Mouse (Mus musculus) A20 (cell line): ENCODE data around the gene Ssbp3.
A peak's percentile ranks its signal among the peaks of the same experiment; 100 is the strongest.

Experiments used
- DNase-seq: peaks from one replicate; pipeline ENCODE4 v3.0.0-alpha.2; 2011; ENCODE audit warnings: low read depth, low spot score

The Ssbp3 gene

DNA sequence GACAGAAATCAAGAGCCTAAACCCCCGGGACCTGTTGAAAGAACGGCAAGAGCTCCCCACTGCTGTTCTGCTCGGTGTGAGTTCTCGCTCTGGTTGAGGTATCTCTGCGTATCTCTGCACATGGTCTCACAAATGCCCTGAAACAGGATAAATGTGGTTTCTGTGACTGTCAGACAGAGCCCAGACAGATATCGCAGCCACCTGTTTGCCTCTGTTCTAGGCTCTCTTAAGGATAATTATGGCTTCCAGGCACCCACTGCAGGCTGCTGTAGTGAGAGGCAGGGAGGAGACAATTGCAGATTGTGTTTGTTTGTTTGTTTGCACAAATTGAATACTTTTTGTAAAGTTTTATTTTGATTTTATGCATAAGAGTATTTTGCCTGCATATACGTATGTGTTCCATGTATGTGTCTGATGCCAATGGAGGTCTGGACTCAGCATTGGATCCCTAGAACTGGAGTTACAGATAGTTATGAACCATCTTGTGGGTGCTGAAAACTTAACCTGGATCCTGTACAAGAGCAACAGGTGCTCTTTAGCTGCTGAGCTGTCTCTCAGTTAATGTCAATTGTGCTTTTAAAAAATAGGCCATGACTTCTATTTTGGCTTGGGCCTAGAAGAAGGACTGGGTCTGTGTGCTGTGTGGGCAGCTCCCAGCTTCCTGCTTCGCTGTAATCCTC is 101.0 kb downstream of the Ssbp3 start:
- DNase-seq: no peak

DNA sequence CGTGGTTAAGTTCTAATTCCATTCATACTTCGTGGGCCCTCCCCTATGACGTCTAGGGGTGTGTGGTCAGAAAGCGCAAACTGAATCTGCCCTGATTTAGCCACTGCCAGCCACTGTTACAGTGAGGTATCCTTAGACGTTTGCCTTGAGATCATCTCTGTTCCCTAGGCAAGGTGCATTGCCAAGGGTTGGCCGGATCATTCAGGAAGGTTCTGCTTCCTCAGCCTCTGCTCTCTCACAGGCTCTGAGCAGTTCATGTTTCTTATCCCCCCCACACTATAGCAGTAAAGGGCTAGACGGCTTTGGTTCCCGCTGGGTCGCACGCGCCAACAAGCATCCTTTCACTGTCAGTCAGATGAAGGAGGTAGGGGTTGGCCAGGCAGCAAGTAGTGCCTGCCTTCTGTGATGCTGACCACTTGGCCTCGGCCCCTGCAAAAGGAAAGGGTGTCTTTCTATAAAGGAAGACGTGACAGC is 101.5 kb downstream of the Ssbp3 start:
- no peak for DNase-seq

DNA sequence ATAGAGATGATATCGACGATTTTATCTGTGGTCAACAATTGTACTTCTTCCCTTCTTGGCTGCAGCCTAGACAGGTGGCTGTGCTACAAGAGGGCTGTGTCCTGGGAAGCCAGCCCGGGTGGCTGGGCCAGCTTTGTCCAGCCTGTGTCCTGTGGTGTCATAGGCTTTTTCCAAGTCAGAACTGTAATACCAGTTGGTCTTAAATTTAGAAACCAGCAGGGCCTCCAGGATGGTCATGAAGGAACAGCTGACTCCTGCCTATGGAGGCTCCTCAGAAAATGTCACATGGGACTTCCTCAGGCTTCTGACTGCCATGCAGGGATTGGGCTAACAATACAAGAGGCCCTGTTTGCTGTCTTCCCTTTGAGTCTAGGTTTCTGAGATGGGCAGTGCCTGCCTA is 102.1 kb downstream of the Ssbp3 start:
- no peak for DNase-seq

DNA sequence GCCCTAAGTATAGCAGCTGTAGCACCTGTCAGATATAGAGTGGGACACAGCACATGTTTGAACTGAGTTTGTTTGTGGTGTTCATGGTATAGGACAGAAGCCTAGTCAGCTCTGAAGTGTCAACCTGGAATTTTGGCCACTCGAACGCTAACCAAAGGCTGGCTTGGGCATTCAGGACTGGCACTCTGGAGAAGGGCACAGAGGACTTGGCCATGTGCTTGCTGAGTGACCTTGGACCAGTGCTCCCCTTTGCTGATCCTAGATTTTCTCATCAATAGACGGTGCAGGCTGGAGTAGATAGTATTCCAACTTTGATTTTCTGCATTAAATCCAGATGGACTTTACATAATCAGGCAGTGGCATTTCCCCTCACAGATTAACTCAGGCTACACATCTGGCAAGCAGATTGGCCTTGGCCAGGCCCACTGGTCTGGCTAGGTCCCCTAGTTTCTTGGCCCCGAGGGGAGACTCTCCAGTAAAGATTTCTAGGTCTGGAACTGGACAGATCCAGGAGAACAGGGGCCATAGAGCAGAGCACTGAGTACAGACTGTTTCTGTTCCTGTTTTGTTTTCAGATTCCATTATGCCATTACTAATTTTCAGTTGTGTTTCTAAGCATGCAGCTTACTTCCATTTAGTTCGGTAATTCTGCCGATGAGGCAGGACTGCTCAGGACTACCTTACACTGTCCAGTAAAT is 102.8 kb downstream of the Ssbp3 start:
- no peak for DNase-seq

DNA sequence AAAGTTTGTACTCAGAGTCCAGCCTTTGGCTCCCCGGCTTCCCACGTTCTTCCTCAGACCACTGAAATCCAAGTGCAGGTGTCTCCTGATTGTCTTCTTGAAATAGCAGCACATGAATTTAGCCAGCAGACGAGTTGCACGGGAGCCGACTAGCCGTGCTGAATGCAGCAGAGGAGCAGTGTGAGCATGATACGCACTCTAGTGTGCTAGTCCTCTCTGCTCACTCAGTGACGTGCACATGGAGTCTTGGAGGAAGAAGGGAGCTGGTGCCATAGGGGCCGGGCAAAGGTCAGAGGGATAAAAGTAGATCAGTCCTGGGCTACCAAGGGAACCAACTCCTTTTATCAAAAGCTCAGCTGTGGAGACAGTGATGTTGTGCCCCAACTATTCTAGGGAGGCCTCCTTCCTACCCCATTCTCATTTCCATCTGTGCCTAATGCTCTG is 103.3 kb downstream of the Ssbp3 start:
- no peak for DNase-seq

DNA sequence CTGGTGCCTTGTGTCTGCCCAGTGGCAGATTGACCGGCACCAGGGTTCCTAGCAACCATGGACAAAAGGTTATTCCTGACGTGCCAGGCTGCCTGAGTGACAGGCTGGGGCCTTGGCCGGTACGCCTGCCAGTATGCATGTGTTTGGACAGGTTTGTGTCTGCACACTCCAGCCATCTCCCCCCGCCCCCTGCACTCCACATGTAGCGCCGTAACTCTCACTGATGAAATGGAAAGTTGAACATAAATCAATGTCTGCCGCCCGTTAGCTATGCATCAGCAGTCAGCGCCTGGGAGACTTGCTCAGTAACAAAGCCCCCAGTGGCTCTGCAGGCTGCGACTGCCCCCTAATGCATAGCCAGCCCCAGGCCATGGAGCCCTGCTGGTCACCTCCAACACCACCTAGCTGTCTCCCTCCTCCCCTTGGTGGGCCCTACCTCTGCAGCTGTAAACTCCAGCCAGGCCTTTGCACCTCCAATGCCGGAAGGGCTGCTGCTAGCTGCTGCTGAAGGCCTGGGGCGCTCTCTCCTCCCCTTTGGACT is 105.5 kb downstream of the Ssbp3 start:
- DNase-seq: peak; percentile 69

DNA sequence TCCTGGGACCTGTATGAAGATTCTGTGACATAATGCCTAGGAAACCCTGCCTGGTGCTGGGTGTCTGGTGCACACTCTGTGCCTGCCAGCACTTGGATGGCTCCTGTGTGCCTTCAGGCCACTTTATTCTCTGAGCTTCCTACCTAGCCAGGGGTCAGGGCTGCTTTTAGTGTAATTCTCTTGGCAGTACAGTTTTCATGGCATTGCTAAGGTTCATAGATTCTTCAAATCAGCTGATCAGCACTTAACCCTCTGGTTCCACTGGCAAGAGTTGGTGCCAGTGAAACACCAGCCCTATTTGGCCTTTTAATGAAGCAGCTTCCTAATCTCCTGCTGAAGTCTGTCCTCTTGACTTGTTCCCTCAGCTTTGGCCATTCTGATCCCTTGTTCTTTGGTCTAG is 106.8 kb downstream of the Ssbp3 start:
- DNase-seq: no peak

DNA sequence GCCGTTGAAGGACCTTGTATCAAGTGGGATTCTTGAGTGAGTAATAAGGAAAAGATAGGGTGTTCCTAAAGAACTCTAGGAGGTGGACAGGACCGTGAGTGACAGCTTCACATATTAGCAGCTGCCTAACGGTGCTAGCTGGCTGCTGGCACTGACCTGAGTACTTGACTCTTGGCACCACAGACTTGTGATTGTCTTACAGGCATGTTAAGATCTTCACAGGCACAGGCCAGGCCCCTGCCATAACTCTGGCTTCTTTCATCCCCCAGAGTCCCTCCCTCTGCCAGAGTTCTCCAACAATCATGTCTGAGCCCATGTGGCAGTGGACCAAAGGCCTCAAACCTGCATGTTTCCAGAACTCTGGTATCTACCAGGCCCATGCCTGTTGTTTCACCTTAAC is 108.0 kb downstream of the Ssbp3 start:
- DNase-seq: no peak

DNA sequence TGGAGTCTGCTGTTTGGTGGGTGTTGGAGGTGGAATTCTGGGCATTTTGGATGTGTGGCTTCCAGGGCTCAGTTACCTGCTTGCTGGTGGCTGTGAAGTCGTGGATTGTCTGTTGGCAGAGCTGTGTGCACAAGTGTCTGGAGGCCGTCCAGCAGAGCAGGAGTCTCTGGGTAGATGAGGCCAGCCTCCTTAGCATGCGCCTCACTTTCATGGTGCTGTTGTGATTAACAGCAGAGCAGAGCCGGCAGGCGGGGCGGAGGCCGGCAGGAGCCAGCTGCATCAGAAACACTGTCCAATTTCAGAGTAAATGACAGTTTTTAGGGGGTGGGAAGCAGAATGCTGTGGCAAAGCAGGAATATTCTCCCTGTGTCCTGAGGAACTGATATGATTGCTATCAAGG is 108.5 kb downstream of the Ssbp3 start:
- no peak for DNase-seq

DNA sequence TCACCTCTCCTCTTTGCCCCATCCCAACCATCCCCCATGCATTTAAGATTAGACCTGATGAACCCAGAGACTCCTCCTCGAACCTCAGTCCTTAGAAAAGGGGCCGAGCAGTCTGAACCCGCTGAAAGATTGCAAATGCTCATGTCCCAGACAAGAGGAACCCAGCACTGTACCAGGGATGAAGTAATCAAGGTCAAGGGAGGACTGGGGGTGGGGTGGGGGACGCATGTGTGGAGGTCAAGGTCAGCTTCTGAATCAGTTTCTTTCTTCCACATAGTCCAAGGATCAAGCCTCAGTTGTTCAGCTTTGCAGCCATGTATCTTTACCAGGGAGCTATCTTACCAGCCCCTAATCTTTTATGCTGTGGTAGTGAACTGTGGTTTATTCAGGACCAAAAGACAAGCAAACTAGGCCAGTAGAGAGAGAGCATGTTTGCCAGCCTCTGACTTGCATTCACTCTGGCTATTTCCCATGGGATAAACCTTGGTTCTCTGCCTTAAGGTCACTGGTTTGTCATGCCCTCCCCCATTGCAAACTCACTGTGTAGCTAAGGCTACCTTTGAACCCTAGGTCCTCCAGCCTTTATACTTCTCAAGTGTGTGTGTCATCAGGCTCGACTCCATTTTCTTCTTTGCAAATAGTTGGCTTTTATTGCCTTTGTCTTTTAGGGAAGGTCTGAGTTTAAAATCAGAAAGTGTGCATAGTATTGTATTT is 109.9 kb downstream of the Ssbp3 start:
- DNase-seq: no peak

DNA sequence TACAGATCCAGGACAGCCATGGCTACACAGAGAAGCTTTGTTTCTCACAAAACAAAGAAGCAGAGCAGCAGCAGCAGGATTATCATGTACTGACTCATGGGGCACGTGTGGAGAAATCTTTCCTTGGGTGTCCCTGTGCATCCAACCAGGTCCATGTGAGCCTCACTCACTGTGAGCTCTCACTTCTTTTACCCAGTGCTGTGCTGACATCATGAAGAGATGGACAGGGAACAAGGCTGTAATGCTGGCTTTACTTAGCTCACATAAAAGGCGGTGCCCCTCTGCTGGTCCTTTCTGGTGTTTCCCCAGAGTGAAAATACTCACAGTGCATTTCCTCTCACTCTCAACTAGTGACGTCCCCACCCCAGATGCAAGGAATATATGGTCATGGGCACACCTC is 111.0 kb downstream of the Ssbp3 start:
- DNase-seq: no peak

DNA sequence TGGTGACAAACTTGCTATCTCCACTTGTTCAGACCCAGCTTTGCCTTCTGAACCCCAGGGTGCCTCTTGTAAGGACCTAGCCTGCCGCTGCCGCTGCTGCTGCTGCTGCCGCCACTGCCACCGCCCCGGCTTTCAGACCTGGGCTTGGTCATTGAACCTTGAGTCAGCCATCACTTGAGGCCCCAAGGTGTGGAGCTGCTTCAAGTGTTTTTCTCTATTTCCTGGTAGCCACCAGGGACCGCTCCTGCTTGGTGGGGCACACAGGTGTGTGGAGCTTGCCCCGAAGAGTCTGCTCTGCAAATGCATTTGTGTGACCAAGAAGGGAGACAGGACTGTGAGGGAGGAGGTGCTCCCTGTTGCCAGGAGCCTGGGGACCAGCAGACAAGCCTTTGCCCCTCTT is 114.4 kb downstream of the Ssbp3 start:
- no peak for DNase-seq

DNA sequence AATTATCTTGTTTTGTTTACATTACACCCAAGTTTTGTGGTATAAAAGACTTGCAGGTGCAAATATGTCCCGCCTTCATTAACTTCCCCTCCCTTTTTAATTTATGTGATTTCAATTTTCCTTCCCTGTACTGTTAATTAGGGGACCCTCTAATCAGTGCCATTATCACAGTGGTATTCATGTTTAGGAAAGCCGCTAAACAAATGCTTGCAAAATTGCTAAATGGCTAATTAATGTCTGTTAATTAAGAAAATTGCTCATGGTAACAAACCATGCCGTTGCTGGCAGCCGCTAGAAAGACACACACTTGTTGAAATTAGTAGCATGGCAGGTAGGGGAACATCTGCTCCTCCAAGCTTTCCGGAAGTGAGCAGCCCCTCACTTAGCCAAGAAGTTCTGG is 114.9 kb downstream of the Ssbp3 start:
- no peak for DNase-seq

DNA sequence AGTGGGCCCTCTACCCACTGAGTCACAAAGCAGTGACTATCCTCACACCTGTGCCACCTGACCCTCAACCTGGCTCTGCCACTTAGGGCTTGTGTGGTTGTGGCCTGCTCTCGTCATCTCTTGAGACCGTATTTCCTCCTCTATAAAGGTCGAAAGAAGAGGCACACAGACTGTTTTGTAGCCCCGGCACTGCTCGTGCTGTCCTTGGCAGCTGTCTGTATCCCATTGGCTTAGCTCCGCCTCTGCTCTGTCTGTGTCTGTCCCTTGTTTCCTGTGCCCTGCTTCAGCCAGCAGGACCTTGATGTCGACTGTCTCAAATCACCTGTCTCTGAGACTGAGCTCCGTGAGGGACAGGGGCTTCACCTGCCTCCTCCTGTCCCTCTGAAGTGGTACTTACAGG is 116.0 kb downstream of the Ssbp3 start:
- no peak for DNase-seq

DNA sequence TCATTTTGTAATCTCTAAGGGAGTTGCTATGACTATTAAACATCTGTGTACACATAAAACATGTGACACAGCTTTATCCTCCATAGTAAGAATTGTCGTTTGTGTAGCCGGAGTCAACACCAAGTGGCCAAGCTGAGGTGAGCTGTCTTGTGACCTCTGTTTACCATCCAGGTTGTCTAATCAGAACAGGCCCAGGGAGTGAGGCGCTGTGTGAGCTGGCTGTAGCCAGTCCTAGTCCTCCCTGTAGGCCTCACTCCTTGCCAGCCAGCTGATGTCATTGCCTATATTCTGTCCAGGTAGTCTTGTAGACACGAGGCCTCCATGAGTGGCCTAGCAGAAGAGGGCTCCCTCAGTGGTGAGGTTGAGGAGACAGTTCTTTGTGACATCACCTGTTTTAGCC is 125.2 kb downstream of the Ssbp3 start:
- no peak for DNase-seq

DNA sequence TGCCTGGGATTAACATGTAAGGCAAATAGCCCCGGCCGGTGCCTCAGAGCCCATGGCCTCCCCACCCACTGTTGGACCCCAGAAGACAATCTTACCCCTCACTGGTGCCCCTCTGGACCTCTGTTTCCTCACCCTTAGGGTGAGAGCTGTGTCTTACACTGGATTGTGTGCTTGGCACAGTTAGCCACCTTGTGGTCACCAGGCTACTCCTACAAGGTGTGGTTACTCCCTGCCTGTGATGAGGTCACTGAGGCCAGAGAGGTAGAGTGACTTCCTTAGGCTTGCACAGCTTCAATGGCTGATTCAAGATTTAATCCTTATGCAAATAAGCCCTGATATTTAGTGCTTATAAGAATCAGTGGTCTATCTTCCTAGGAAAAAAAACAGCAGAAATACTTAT is 126.5 kb downstream of the Ssbp3 start:
- no peak for DNase-seq

DNA sequence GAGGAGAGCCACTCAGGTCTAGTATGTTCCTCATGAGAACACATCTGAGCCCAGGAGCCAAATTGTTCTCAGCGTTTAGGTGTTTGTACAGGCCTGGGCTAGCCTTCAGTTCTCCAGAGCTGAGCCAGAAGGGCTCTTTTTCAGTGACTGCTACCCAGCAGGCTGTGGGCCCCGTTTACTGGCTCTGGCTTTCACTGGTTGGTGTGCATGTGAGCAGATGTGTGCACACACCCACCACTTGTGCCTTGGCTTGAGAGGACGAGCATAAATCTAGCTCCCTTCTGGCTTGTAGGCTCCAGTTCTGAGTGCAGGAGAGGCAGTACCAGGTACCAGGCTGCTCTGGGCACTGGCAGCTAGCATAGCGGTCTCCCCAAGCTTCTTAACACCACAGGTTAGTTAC is 127.8 kb downstream of the Ssbp3 start:
- DNase-seq: no peak

DNA sequence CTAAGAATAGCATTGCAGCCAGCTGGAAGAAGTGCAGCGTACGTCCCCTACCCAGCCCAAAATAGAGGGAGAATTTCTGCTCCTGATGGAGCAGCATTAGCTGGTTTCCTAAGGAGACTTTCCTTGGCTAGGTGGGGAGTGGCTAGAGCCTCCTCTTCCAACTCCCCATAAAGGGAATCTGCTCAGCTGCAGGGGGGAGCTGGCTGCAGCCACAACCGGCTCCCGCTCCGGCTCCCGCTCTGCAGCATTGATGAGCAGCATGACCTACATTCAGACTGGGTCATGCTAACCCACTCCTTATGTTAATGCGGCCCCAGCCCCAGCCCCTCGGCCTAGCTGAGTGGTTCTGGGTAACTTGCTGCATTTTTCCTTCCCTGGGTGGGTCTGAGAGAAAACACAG is 128.8 kb downstream of the Ssbp3 start:
- DNase-seq: no peak

DNA sequence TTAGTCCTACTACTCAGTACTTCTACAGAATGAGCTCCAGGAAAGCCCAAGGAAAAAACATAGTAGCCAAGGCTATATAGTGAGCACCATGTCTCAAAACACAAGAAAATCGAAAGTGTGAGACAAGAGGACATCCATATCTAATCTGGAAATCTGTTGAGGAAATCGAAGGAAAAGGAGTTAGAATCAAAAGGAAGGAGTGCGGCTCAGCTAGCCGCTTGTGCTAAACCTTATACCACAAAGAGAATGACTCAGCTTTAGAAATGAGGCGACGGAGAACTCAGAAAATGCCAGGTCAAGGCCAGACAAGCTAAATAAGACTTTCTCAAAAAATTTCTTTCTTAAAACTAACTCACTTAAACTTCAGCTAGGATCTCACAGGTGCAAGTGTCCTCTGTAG is 131.8 kb downstream of the Ssbp3 start:
- DNase-seq: no peak

DNA sequence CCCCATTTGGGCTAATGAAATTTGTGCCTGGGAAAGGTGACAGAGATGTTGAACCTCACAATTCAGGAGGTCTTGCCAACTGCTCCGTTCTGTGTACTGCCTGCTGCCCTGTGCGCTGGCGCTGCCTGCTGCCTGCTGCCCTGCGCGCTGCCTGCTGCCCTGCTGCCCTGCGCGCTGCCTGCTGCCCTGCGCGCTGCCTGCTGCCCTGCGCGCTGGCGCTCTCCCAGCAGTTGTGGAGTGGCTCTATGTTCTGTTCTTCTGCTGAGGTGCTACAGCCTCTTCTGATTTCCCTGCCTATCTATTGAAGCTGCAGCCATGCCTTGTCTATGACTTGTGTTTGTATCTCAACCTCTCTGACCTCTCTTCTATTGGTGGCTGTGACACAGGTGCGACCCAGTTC is 134.7 kb downstream of the Ssbp3 start:
- DNase-seq: no peak

DNA sequence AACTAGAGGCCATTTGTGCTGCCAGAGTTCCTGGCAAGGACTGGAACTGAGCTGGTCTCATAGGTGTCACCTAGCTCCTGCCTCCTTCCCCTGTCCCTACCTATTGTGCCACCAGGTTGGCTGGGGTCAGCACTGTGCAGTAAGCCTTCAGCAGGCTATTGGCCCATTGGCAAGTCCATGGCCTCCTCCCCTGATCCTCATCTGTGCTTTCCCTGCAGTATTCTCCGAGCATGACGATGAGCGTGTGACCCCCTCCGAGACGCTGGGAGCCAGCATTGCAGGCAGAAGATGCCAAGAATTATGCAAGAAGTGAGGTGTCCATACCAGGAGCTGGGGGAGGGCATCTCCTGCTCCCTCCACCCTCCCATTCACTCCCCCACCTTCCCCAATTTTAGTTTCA is 137.3 kb downstream of the Ssbp3 start:
- DNase-seq: no peak

DNA sequence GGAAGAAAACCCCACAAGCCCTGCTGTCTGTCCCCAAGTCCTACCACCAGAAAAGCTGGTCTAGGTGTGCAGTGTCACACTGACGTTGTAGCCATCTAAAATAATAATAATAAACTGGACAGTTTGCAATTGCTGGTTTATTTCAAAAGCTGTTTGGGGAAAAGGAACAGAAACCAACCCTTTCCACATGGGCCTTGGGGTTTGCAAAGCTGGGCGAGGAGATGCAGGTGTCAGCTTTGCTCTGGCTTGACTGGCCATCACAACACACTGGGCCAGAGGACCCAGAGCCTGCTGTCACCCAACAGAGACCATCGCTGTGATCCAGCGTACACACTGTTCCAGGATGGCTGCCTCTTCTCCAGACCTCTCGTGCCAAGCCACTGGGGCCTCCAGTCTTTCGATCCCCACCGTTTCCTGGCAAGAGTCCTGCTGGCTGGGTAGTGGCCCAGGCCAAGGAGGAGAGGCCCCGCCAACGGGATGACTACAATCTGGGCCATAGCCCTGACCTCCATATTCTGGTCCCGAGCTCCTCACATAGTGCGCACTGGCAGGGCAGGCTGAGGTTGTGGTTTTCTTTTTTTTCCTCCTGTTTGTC is 138.2 kb downstream of the Ssbp3 start:
- peak; percentile 70 for DNase-seq
